Mouse (Mus musculus) kidney, postnatal 25 days (tissue): ENCODE measurements around the gene Casq2.

ENCODE experiments used
- DNase-seq, 2 experiments: peaks; one replicate each; pipeline ENCODE4 v3.0.0; 2021; ENCODE audit warnings: mixed read lengths in 2 of 2

Gene Casq2

DNA sequence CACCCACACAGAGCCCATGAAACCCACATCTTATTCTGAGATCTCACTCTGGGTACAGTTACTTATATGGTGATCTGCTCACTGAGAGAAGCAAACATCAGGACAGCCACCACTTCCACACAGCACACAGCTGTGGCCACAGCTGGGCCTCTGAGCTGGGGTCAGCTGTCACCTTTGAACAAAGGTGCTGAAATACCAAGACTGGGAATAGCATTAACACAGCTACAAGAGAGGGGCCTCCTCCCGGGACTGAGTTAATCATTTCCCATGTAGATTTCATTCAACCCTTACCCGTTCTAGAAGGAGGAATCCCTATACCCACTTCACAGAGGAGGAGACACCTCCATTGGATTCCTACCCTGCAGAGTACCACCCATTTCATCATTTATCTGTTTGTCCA lies 109.5 kb downstream of the Casq2 start:
- DNase-seq: peak in 1 of 2 experiments; percentile 38
